Mouse (Mus musculus) heart, embryonic 13.5 days (tissue): ENCODE results near the gene Cxcl1. TPM values are rescaled to one million over a fixed set of nuclear protein-coding genes. Genes with fewer than 3 reads are reported as not detected.

ENCODE experiments used
- ATAC-seq: fragments of 200-750 bp; cut with Nextera tagmentation; 2 replicates; pipeline ENCODE4 v1.8.0; 2017; ENCODE audit warnings: moderate TSS enrichment; ENCODE audit not compliant: insufficient number of reproducible peaks, low FRiP score, low TSS enrichment; ENCODE audit errors: extremely low read depth
- H3K27ac ChIP-seq: fragments of 300-500 bp; sonication (generic); replicated peaks from 2 replicates; pipeline ENCODE4 v1.5.1; 2015; ENCODE audit warnings: moderate library complexity, mild to moderate bottlenecking, inconsistent platforms
- H3K27me3 ChIP-seq: fragments of 300-500 bp; sonication (generic); replicated peaks from 2 replicates; pipeline ENCODE4 v1.6.1; 2015; ENCODE audit warnings: mild to moderate bottlenecking, inconsistent platforms
- H3K36me3 ChIP-seq: fragments of 300-500 bp; sonication (generic); 2 replicates; pipeline ENCODE4 v1.6.1; 2015; ENCODE audit warnings: mild to moderate bottlenecking, inconsistent platforms
- H3K4me1 ChIP-seq: fragments of 300-500 bp; sonication (generic); 2 replicates; pipeline ENCODE4 v1.6.1; 2015; ENCODE audit warnings: inconsistent platforms
- H3K4me2 ChIP-seq: fragments of 300-500 bp; sonication (generic); 2 replicates; pipeline ENCODE4 v1.6.1; 2015; ENCODE audit warnings: inconsistent platforms, mild to moderate bottlenecking, moderate library complexity
- H3K4me3 ChIP-seq: fragments of 300-500 bp; sonication (generic); 2 replicates; pipeline ENCODE4 v1.5.1; 2015; ENCODE audit warnings: moderate library complexity, mild to moderate bottlenecking, inconsistent platforms
- H3K9ac ChIP-seq: fragments of 300-500 bp; sonication (generic); 2 replicates; pipeline ENCODE4 v1.6.1; 2015; ENCODE audit warnings: inconsistent platforms, mild to moderate bottlenecking, moderate library complexity
- H3K9me3 ChIP-seq: fragments of 300-500 bp; sonication (generic); 2 replicates; pipeline ENCODE4 v1.6.1; 2016; ENCODE audit warnings: inconsistent platforms
- WGBS: fragments of 180-500 bp; shearing (Covaris S2); methylation state at CpG from one replicate; pipeline ENCODE4 v1.1.7; 2015; ENCODE audit warnings: mixed read lengths; 5-methylcytosine and 5-hydroxymethylcytosine counted together
- polyA plus RNA-seq: library from polyadenylated mRNA; unstranded; fragments of >200 nt; fragmentation: Nextera tagmentation; extraction: Ambion mirVana; gene quantifications from 2 replicates; pipeline ENCODE4 v1.2.1, GENCODE M21; 2015

Gene Cxcl1
- polyA plus RNA-seq, 1 experiment from 2014 or later = 0.45 TPM

GRCm38 (mm10) chr5:90930546-90930945, 39.5 kb downstream of the Cxcl1 start:
- peak overlapping the region; percentile 85 for H3K4me3 ChIP-seq
- peaks cover 20% of the 10 kb centered on the region for H3K36me3 ChIP-seq
- H3K4me1 ChIP-seq = peaks cover 15% of the 10 kb centered on the region
- no peaks in the 10 kb centered on the region for H3K27me3 ChIP-seq
- ATAC-seq = no peak
- peak overlapping the region; percentile 97 for H3K9ac ChIP-seq
- H3K27ac ChIP-seq = peak overlapping the region; percentile 96
- peak overlapping the region; percentile 70 for H3K4me2 ChIP-seq
- whole genome bisulfite sequencing = 47% methylated on average over 2 of the region's 2 CpGs
- no peaks in the 10 kb centered on the region for H3K9me3 ChIP-seq

- ATAC-seq = peak; percentile 92
- Histone ChIP-seq H3K4me2 (peak within 1 kb of the TSS; percentile 70), H3K4me1 (peaks cover 15% of the 10 kb centered on the region), H3K4me3 (peak within 1 kb of the TSS; percentile 85), H3K36me3 (peaks cover 20% of the 10 kb centered on the region), H3K27ac (peak within 1 kb of the TSS; percentile 96), H3K9ac (peak within 1 kb of the TSS; percentile 97), H3K9me3 (no peaks in the 10 kb centered on the region), H3K27me3 (no peaks in the 10 kb centered on the region)
- WGBS = under 1% methylated on average over 68 of the region's 79 CpGs
These were observed 40.2 kb downstream of the Cxcl1 start, which contains the start of gene Mthfd2l for GRCm38 (mm10) chr5:90930971-90931851. Gene Mthfd2l, plus strand, starts transcription at chr5:90931117.

- Histone ChIP-seq H3K4me2 (peak overlapping the region; percentile 70), H3K9ac (peak overlapping the region; percentile 97), H3K27me3 (no peaks in the 10 kb centered on the region), H3K4me3 (peak overlapping the region; percentile 85), H3K27ac (peak overlapping the region; percentile 96), H3K36me3 (peaks cover 20% of the 10 kb centered on the region), H3K9me3 (no peaks in the 10 kb centered on the region), H3K4me1 (peaks cover 17% of the 10 kb centered on the region)
- 10% methylated on average over 6 of the region's 6 CpGs for WGBS
- ATAC-seq = no peak
These were observed 40.9 kb downstream of the Cxcl1 start for GRCm38 (mm10) chr5:90931911-90932310.

- no peak for ATAC-seq
- no peak overlapping the region for H3K4me3 ChIP-seq
- peaks cover 11% of the 10 kb centered on the region for H3K4me1 ChIP-seq
- H3K4me2 ChIP-seq = no peak overlapping the region
- H3K9me3 ChIP-seq = no peaks in the 10 kb centered on the region
- no peaks in the 10 kb centered on the region for H3K27me3 ChIP-seq
- WGBS = 76% methylated on average over 2 of the region's 2 CpGs
- H3K27ac ChIP-seq = no peak overlapping the region
- H3K9ac ChIP-seq = no peak overlapping the region
- peaks cover 20% of the 10 kb centered on the region for H3K36me3 ChIP-seq
These were observed 45.7 kb downstream of the Cxcl1 start for GRCm38 (mm10) chr5:90936706-90937105.

Other genes with a start within 250 kb of the Cxcl1 start
- gene Cxcl5, start 131.9 kb upstream of the Cxcl1 start, polyA plus RNA-seq = 0.17 TPM in 1 of 2 replicates, not detected in the other
- 6.1 and 9.9 TPM in 2 replicates for gene Ppbp, start 122.7 kb upstream of the Cxcl1 start, polyA plus RNA-seq
- gene Pf4, start 118.8 kb upstream of the Cxcl1 start, polyA plus RNA-seq = 57.8 and 63.4 TPM in 2 replicates
- gene Cxcl3, start 105.1 kb upstream of the Cxcl1 start, polyA plus RNA-seq = not detected in 2 replicates
- gene Cxcl15, start 96.7 kb upstream of the Cxcl1 start, polyA plus RNA-seq = 0.52 and 0.56 TPM in 2 replicates
- not detected in 2 replicates for gene Cxcl2, start 12.6 kb downstream of the Cxcl1 start, polyA plus RNA-seq
- 28.1 and 31.3 TPM in 2 replicates for gene Mthfd2l, start 39.9 kb downstream of the Cxcl1 start, polyA plus RNA-seq
- 0.13 and 0.16 TPM in 2 replicates for gene Epgn, start 136.2 kb downstream of the Cxcl1 start, polyA plus RNA-seq
- 0.07 and 0.09 TPM in 2 replicates for gene Ereg, start 183.4 kb downstream of the Cxcl1 start, polyA plus RNA-seq
- gene Areg, start 248.4 kb downstream of the Cxcl1 start, polyA plus RNA-seq = 0.20 and 0.28 TPM in 2 replicates